Mouse (Mus musculus) ES-Bruce4 (cell line): ENCODE measurements around the gene Ep400.
A peak's percentile ranks its signal among the peaks of the same experiment; 100 is the strongest.

Experiments used
- CTCF ChIP-seq: IDR thresholded peaks from one replicate; pipeline ENCODE4 v1.8.1; 2011; ENCODE audit warnings: low read depth, low read length
- EP300 ChIP-seq: IDR thresholded peaks from 2 replicates; pipeline ENCODE4 v1.6.1; 2011; ENCODE audit warnings: low read depth, low read length; ENCODE audit not compliant: insufficient read depth

DNA sequence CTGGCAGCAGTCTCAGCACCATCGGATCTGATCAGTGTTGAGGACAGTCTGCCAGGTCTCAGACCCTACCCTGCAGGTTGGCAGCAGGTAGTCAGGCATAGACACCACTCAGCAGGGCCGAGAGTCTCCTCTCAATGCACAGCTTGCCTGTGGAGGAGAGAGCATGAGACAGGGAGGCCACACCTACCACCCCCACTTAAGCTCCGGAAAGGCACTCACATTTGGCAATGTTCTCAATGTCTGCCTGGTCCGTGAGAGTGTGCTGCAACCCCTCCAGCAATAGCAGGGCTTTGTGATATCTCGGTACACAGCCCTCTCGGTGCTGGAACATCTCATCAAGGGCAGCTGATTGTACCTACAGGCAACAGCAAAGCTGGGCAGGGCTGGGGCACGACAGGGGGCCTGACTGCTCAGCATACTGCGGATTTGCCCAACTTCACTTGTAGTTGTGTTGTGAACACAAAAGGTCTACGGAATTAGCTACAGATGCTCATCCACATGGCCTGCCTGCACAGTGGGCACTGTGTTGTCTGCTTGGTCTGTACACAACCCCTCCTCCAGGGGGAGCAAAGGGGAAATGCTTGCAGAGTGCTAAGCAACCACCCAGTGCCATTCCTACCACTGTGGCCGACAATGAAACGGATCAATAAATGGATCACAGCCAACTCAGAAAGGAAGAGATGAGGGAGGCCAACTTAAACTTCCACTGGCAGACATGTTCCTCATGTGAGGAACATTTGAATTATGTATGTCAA lies 15.7 kb upstream of the Ep400 start:
- peak; percentile 23 for TF ChIP-seq CTCF
- TF ChIP-seq EP300, result no peak
